Mouse (Mus musculus): Measurements from ENCODE around the gene Krt8. TPM values are rescaled to one million over a fixed set of nuclear protein-coding genes. Genes with fewer than 3 reads are reported as not detected.
A peak's percentile ranks its signal among the peaks of the same experiment; 100 is the strongest.
"Not testable (repeated sequence)": the region's sequence is repeated elsewhere in the genome, so short reads cannot be mapped to it uniquely, and the experiment has no call there.

Gene Krt8
- total RNA-seq, 2 experiments from 2014 or later = 0.18 TPM; not detected in 1

DNA sequence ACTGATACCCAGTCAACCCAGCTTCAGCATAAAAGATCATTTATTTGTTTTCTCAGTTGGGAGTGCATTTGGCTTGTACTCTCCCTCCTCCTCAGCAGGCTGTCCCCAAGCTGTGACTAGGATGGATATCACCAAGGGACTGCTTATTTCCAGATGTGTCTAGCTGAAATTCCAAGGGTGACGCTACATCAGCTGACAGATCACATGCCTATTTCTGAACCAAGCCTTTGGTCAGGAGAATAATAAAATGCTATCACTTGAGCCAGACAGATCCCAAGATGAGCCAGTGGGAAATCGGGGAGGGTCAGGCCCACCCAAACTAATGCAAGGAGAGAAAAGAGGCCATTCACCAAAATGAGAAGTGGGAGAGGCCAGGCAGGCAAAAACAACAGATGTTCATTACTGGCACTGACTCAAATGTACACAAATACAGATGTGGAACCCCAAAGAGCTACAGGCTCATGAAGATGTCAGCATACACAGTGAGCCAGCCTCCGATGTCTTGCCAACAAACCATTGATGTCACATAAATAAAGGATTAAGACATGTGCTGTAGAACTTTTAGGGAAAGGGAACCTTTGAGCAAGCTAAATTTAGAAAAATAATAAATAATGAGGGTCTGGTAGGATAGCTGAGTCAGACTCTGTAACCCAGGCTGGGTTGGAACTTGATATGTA lies 6.4 kb upstream of the Krt8 start:
- no peak for DNase-seq
- intact Hi-C loops (cut with DNase I) = no loop called here

DNA sequence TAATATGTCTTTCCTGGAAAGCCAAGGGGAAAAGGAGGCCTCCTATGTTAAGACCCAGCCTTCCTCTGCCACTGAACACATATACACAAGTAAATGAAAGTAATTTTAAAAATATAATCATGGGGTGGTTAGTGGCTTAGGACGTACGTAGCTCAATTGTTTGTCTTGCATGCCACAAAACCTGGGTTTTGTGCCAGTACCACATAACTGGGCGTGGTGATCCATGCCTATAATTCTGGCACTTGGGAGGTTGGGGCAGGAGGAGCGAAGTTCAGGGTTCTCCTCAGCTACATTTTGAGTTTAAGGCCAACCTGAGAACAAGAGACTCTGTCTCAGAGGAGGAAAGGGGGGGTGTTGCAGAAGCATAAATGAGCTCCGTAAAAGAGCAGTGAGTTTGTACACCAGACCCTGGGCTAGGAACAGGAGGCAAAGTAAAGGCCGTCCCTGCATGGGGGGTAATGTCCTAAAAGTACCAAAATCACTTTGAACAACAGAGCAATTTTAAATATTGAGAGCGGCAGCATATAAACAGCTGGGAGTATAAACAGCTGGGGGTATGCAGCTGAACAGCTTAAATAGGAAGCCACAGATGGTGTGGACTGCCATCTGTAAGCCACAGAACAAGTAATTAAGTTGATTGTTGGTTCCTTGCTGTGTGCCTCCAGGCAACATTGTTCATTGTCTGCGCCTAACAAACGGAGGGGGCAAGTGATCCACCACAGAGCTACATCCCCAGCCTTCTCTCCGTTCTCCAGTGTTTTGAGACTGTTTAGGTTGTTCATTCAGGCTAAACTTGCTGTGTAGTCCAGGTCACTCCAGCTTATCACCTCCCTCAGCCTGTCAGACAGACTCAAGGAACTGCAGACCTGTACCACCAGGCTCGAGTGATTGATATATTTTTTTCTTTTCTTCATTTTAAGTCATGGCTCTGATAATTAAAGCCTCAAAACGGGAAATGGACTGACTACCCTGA lies 3.1 kb upstream of the Krt8 start:
- no peak for DNase-seq
- intact Hi-C loops (cut with DNase I) = no loop called here

DNA sequence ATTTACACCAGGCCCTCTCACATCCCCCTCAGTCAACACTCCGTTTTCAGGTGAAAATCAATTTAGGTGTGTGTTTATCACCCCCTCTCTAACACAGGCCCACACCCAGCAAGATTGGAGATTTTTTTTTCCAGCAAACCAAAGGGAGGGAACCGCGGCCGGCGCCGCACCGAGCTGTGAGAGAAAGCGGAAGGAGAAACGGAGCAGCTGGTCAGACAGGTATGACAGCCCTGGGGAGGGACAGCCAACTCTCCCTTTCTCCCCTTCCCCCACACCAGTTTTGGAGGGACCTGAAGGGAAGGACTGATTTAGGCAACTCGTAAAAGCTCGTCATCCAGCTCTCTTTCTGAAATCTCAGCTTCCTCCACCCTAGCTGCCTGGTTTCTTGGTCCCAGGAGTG lies 2.0 kb upstream of the Krt8 start:
- no peak for DNase-seq
- intact Hi-C loops (cut with DNase I) = no loop called here

DNA sequence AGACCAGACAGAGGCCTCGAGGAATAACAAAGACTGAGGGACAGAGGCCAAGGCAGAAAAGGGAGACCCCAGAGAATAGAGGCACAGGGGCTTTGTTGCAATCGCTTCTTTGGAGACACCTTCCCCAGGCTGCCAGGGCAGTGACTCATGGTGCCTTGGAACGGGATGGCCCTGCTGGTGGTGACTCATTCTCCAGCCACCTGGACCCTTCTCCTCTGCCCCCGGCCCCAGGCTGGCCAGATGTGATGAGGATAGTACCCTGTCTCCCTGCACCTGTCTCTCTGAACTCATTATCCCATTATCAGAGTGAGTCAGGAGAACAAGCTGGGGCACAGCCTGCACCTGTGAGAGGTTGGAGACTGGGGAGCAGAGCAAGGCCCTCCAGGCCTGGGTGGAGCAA lies 1.0 kb upstream of the Krt8 start:
- DNase-seq = no peak
- intact Hi-C loops (cut with DNase I) = no loop called here

DNA sequence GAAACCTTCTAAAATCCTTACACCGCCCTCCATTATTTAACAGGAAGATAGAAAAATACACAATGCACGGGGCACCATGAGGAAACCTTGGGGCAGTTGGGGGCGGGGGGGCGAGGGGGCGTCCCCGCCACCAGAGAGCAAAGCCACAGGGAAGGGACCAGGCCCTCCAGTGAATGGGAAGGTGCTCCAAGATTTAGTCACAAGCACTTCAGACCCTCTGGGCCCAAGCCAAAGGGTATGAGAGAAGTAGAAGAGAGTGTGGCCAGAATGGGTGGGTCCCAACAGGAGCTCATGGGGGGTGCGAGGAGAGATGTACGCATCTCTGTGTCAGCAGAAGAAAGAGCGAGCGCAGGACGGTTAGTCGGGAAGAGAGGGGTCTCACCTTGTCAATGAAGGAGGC lies 766 bp downstream of the Krt8 start:
- DNase-seq = no peak
- intact Hi-C loops (cut with DNase I) = no loop called here

DNA sequence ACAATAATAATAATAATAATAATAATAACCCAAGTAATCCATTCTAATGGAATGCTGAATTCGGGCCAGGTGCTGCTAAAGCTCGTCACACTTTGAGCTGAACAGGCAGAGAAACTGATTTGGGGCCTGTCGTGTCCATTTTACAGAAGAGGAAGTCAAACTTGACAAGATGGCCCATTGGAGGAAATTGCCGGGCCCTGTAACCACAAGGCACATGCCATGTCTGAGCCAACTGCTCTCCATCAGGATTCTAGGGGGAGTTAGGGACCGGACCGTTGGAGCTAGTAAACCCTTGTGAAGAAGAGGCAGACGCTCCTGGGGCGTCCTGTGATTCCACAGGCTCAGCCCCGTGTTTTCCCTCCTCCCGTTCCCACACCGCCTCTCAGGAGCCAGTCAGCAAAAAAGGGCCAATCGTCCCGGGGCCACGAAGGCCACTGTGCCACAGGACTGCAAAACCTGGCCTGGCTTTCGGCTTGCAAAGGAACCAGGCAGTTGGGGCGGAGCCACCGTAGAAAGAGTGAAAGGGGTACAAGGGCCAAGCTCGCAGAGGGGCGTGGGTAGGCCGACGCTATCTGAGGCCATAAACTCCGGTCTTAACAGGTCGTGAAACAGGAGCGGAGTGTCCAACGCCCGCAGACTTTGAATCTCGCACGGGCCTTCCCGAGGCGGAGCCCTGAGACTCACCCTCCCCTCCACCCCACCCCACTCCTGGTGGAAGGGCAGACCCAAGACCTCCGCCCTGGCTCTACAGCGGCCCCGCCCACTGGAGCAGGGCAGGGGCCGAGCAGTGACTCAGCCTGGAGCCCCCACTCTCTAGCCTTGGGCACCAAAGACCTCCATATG lies 1.4 kb downstream of the Krt8 start:
- peak; percentile 30 for DNase-seq
- intact Hi-C loops (cut with DNase I) = no loop called here

DNA sequence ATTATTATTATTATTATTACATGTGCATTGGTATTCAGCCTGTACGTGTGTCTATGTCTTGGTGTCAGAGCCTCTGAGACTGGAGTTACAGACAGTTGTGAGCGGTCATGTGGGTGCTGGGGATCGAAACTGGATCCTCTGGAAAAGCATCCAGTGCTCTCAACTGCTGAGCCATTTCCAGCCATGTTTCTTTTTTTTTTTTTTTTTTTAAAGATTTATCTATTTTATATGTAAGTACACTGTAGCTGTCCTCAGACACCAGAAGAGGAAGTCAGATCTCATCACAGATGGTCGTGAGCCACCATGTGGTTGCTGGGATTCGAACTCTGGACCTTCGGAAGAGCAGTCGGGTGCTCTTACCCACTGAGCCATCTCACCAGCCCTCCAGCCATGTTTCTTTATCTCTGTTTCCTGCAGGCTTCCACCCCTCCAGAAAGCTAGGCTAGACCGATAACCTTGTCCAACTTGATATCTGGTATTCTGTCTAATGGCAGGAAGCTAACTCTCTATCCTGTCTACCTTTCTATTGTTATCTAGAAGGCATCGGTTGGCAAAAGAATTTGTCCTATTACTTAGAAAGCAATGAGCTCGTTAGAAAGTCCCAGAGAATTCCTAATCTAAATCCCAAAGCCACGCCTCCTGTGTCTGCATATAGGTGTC lies 4.5 kb downstream of the Krt8 start:
- intact Hi-C loops (cut with DNase I) = no loop called here
- no peak for DNase-seq

DNA sequence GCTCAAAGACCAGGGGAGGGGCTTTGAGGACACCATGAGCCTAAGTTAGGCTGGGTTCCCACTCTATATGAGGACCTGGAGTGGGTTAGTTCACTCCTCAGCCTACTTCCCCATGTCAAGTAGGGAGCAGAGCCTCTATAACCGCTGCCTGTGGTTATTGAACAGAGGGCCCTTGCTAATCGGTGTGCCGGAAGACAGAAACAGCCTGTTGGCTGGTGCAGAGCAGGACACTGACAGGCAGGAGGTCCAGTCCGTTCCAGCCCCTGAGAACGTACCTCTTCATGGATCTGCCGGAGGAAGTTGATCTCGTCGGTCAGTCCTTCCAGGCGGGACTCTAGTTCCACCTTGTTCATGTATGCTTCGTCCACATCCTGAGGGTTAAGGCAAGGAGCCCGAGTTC lies 5.1 kb downstream of the Krt8 start:
- DNase-seq = no peak
- intact Hi-C loops (cut with DNase I) = no loop called here

DNA sequence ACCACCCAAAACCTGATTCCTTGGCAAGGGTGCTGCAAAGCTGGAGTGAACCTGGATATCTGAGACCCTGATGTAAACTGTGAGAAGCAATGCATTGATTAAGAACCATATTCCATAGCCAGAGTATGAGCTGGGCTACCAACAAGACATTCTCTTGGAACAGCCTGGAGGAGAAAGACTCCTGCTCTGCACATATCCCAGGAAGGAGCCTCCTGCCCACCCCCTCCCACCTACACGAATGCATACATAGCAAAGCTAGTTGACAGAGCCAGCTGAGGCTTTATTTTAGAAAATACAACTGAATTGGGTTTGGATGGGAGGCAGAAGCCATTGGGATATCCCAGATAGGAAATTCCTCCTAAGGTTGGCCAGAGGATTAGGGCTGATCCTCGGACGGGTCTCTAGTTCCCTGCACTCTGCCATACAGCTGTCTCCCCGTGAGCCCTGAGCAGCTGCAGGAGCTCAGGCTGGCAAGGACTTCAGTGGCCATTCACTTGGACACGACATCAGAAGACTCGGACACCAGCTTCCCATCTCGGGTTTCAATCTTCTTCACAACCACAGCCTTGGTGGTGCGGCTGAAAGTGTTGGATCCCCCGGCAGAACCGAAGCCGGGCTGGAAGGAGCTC lies 7.7 kb downstream of the Krt8 start:
- intact Hi-C loops (cut with DNase I) = not testable (repeated sequence)

DNA sequence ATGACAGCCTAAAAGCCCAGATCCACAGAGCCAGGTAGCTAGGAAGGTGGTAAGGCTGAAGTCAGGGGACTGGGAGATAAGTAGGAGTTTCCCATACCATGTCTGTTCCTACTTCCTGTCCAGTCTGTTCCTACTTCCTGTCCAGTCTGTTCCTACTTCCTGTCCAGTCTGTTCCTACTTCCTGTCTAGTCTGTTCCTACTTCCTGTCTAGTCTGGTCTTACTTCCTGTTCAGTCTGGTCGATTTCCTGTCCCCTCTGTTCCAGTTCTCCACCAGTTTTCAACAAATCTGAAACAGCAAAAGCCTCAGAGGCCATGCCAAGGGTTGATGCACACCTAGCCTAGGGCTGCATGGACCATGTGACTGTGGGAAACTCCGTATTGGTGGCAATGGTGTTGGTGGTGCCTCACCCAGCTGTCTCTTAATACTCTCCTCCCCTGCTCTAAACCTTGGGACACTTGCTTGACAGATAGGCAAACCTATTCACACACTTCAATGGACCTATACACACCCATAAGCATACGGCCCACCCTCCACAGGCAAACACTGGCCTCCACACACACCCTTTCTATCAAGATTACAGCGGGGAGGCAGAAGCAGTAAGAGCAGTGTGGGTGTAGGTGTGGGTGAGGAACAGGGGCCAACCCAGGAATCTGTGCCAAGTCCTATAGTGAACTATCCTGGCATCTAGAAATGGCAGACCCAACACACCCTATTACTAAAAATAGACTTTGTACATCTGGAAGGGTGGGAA lies 8.6 kb downstream of the Krt8 start:
- intact Hi-C loops (cut with DNase I) = no loop called here

More for the DNA sequence above, 7.7 kb downstream of the Krt8 start:
- DNase-seq = not testable (repeated sequence)

DNA sequence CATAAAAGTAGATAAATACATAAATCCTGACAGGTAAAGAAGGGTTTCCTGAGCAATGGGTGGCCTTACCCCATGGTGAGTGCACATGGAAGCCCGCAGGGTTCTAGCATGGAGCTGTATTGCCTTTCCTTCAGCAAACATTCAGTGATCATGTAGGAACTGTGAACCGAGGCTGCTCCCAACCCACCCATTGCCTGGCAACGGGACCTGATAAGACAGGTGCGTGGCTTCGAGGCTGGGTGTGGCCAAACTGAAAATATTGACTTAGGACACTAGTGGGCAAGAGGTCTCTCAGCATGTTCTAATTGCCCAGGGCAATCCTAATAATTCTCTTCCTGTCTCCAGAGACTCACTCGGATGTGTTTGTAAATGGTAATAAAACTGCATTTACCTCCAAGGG lies 9.9 kb downstream of the Krt8 start:
- intact Hi-C loops (cut with DNase I) = no loop called here
- DNase-seq = no peak

More for the DNA sequence above, 8.6 kb downstream of the Krt8 start:
- no peak for DNase-seq

DNA sequence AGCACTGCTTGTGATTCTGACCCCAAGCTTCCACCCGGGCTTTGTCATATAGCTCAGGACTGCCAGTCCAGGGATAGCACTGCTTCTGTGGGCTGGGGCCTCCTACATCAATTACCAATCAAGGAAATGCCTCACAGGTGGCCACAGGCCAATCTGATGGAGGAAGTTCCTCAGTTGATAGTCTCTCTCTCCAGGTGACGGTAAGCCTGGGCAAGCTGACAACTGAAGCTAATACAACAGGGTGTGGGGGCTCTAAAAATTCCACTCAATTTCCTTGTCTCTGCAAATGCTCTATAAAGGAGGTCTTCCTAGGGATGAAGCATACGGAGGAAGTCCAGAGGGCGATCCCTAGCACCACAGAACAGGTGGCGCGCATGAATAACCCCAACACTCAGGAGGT lies 13.3 kb downstream of the Krt8 start:
- intact Hi-C loops (cut with DNase I) = no loop called here
- no peak for DNase-seq

DNA sequence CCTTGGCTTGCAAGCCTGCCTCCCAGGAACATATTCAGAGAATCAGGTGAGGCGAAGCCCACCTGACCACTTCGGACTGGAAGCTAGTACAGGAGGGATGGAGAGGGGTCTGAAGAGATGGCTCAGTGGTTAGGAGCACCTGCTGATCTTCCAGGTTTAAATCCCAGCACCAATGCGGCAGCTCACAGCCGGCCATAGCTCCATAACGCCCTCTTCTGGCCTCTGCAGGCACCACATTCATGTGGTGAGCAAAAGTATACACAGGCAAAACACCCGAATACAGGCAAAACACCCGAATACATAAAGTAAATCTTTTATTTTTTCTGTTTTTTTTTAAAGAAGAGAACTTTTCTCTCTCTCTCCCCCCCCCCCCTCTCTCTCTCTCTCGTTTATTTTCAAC lies 15.6 kb downstream of the Krt8 start:
- DNase-seq = no peak
- intact Hi-C loops (cut with DNase I) = loop anchor here (2.0 kb wide), 1 partner anchor 76 kb away; no protein-coding TSS in a partner anchor

DNA sequence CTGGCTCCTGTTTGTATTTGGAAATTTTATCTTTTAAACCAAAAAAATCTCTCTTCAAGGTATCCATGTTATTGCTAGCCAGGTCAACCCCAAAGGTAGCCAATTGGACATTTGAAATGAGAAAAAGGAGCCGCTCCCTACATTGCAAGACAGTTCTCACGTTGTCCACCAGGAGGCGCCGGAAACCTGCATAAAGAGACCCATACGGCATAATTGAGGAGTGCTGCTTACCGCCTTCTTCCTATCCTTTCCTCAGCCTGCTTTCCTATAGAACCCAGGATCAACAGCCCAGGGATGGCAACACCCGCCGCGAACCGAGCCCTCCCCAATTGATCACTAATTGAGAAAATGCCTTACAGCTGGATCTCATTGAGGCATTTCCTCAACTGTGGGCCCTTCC lies 16.2 kb downstream of the Krt8 start:
- intact Hi-C loops (cut with DNase I) = loop anchor here (2.0 kb wide), 1 partner anchor 77 kb away; no protein-coding TSS in a partner anchor
- peak; percentile 84 for DNase-seq

DNA sequence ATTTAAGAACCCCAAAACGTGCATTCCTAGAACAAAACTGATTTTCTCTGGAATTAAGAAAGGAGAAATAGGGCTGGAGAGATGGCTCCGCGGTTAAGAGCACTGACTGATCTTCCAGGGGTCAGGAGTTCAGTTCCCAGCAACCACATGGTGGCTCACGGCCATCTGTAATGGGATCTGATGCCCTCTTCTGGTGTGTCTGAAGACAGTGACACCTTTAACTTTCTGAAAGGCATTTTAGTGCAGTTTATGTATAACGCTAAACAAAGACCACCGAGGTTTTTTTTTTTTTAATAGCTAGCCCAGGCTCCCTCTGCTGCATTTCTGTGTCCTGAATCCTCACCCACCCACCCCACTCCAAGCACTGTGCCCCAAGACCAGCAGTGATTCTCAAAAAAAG lies 19.5 kb downstream of the Krt8 start:
- no peak for DNase-seq
- intact Hi-C loops (cut with DNase I) = loop anchor here (5.0 kb wide), 2 partner anchors 642 to 657 kb away; no protein-coding TSS in a partner anchor

DNA sequence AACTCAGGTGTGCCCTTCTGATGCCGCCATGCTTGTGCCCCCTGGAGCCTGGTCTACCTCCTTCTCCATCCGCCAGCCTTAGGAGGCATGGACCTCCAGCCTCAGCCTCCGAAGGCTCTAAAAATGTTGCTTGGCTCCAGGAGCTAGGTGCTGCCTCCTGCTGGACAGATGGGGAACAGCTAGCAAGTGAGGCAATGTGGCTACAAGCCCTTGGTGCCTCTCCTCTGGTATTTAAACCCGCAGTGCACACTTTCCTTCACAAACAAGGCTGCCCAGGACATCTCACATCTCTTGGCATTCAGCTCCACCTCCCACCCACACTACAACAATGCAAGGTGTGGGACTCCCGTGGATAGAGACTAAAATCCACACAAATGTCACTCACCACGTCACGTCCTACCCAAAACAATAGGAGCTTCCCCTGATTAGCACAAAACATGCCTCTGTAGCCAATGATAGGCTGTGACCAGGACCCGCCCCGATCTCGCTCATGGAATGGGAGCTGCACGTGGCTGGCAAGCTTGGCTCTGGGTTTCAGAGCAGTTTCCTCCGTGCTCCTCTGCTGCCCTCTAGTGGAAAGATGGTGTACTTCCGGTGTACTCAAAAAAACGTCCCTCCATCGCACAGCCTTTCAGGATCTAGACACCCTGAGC lies 20.2 kb downstream of the Krt8 start:
- DNase-seq = peak; percentile 94

DNA sequence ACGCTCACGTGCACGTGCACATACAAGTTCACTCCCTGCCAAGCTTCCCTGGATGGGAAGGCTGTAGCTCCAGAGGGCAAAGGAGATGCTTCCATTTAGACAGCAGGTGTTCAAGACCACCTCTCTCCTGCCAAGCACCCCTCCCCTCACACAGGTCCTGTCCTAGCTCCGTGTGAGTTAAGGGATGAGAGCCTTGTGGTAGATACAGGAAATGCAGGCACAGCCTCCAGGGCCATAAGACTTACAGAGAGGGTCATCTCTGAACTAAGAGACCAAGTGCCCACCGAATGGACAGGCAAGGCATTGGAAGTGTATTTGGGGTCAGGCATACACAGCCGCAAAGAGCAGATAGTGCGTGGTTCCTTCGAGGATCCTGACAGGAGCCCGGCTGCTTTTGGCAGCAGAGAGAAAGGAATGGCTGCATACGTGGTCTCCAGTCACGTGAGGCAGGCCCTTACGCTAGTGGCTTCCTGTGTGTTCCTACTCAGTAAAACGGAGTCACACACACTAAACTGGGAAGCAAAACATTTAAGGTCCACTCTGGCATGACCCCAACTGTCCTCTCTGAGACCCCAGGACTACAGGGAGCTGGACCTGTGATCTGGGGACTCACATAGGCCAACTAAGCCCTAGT lies 20.9 kb downstream of the Krt8 start:
- intact Hi-C loops (cut with DNase I) = loop anchor here (5.0 kb wide), 2 partner anchors 641 to 656 kb away; no protein-coding TSS in a partner anchor
- no peak for DNase-seq

More for the DNA sequence above, 20.2 kb downstream of the Krt8 start:
- intact Hi-C loops (cut with DNase I) = loop anchor here (5.0 kb wide), 2 partner anchors 642 to 657 kb away; no protein-coding TSS in a partner anchor

DNA sequence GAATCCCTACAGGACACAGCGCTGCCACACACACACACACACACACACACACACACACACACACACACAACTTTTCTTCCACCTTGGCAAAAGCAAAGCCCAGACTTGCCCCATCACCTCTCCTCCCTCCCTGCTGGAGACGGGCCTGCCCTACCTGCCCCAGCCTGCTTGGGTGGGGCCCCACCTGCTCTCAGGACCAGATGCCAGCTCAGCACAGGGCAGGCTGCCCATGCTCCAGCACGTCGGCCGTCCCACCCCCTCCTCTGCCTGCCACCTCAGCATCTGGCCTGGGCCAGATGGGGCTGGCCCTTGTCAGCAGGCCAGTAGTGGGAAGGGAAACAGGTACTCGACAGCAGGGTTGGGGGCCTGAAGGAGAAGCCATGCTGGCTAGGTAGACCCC lies 23.4 kb downstream of the Krt8 start:
- intact Hi-C loops (cut with DNase I) = loop anchor here (5.0 kb wide), 2 partner anchors 639 to 654 kb away; no protein-coding TSS in a partner anchor
- no peak for DNase-seq
